Mouse (Mus musculus) gastrocnemius, adult 8-10 months (tissue): ENCODE measurements at regions not wholly inside any gene's neighbourhood (a gene's known extent, or its start where the extent isn't known, plus 50 kb on each side); places are given as distances from the start of the nearest gene placed in this dataset.

ENCODE experiments used
- DNase-seq, 2 experiments: peaks; one replicate each; pipeline ENCODE4 v3.0.0; 2022; ENCODE audit warnings: low spot score in 2 of 2

GRCm38 (mm10) chr5:43422815-43423687, 92.3 kb upstream of the C1qtnf7 start:
- peak; percentile 31 to 32 for DNase-seq

- DNase-seq, result no peak
Observed at GRCm38 (mm10) chr5:43424551-43425257, 90.6 kb upstream of the C1qtnf7 start.

GRCm38 (mm10) chr5:43433337-43433736, 82.0 kb upstream of the C1qtnf7 start:
- DNase-seq, result no peak

GRCm38 (mm10) chr5:43439191-43439590, 76.1 kb upstream of the C1qtnf7 start:
- DNase-seq, result no peak

- DNase-seq, result peak; percentile 10 to 27
Observed at GRCm38 (mm10) chr5:43441306-43441705, 74.0 kb upstream of the C1qtnf7 start.

- no peak for DNase-seq
Observed at GRCm38 (mm10) chr5:43444582-43445214, 70.6 kb upstream of the C1qtnf7 start.

GRCm38 (mm10) chr5:43445620-43446019, 69.7 kb upstream of the C1qtnf7 start:
- DNase-seq, result no peak

GRCm38 (mm10) chr5:43446295-43446694, 69.0 kb upstream of the C1qtnf7 start:
- no peak for DNase-seq

- no peak for DNase-seq
Observed at GRCm38 (mm10) chr5:43456018-43456417, 59.3 kb upstream of the C1qtnf7 start.

- no peak for DNase-seq
Observed at GRCm38 (mm10) chr5:43457725-43458124, 57.6 kb upstream of the C1qtnf7 start.

GRCm38 (mm10) chr5:43461987-43462715, 53.2 kb upstream of the C1qtnf7 start:
- no peak for DNase-seq
